In the genomic region with DNA sequence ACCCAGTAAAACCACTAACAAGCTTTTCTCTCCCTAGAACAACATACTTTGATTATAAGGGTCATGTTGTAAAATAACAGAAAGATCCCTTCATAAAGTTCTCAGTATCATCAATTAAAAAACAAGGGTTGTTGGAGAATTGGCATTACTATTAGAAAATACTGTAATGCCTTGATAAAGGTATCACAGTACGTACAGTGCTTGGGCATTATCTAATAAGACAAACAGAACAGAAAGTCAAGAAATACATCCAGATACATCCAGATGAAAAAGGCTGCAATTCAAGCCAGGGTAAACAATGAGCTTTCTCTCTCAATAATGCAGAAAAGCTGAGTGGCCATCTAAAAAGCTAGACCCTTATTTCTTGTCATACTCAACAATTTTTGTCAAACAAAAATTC, we compare ENCODE assay signal across 24 mouse cellular contexts.
"Had no signal": no experiment of that assay in that cellular context is flagged by ENCODE, and none has a peak within 500 bp of the region (broad histone marks: within the 10 kb centered on the region; RNA-seq: fewer than 3 reads in every experiment).

No protein-coding gene starts in this region.

- H3K36me3 ChIP-seq: heart, embryonic 12.5 days; hindbrain, embryonic 10.5 days; hindbrain, embryonic 12.5 days; intestine, embryonic 15.5 days; limb, embryonic 10.5 days; limb, embryonic 12.5 days had no signal

- DNase-seq: gastrocnemius, adult 2 months; gastrocnemius, postnatal 10 days; gastrocnemius, postnatal 25 days; heart, adult 18-20 months; heart, postnatal 10 days; heart, postnatal 4 days; kidney, adult 18-20 months; kidney, adult 8-10 months; kidney, postnatal 10 days; kidney, postnatal 25 days; kidney, postnatal 4 days had no signal

- H3K9me3 ChIP-seq: heart, embryonic 10.5 days; heart, embryonic 12.5 days; hindbrain, embryonic 10.5 days; hindbrain, embryonic 12.5 days; intestine, embryonic 15.5 days; limb, embryonic 10.5 days; limb, embryonic 12.5 days had no signal

- H3K4me2 ChIP-seq: heart, embryonic 12.5 days; hindbrain, embryonic 12.5 days; hindbrain, embryonic 14.5 days; intestine, embryonic 15.5 days; limb, embryonic 12.5 days had no signal

- H3K9ac ChIP-seq: heart, embryonic 12.5 days; hindbrain, embryonic 12.5 days; hindbrain, embryonic 14.5 days; intestine, embryonic 15.5 days; limb, embryonic 12.5 days had no signal

- H3K27ac ChIP-seq: gastrocnemius, adult 2 months; heart, embryonic 10.5 days; hindbrain, embryonic 10.5 days; hindbrain, embryonic 12.5 days; hindbrain, embryonic 14.5 days; intestine, embryonic 15.5 days; layer of hippocampus, adult 2 months; left cerebral cortex, adult 2 months; limb, embryonic 10.5 days; limb, embryonic 12.5 days had no signal

- ATAC-seq: hindbrain, embryonic 16.5 days; inflammation-experienced regulatory T-cells, adult 6 months; intestine, embryonic 15.5 days; intestine, postnatal 0 days had no signal

- H3K27me3 ChIP-seq: heart, embryonic 12.5 days; hindbrain, embryonic 12.5 days; intestine, embryonic 15.5 days; limb, embryonic 12.5 days had no signal

- H3K4me3 ChIP-seq: gastrocnemius, adult 2 months; heart, embryonic 10.5 days; heart, embryonic 12.5 days; hindbrain, embryonic 10.5 days; hindbrain, embryonic 12.5 days; intestine, embryonic 15.5 days; layer of hippocampus, adult 2 months; left cerebral cortex, adult 2 months; limb, embryonic 10.5 days; limb, embryonic 12.5 days had no signal

- H3K4me1 ChIP-seq: intestine, embryonic 15.5 days had no signal
